Mouse (Mus musculus) c-Kit-positive CD71-positive TER-119-negative erythroid progenitor cells, embryonic 14.5 days (primary cell): ENCODE results near the gene Prl.
"Not testable (repeated sequence)": the region's sequence is repeated elsewhere in the genome, so short reads cannot be mapped to it uniquely, and the experiment has no call there.

ENCODE experiments used
- DNase-seq: peaks from one replicate; pipeline ENCODE4 v3.0.0-alpha.2; 2013; ENCODE audit warnings: low read depth

The Prl gene

DNA sequence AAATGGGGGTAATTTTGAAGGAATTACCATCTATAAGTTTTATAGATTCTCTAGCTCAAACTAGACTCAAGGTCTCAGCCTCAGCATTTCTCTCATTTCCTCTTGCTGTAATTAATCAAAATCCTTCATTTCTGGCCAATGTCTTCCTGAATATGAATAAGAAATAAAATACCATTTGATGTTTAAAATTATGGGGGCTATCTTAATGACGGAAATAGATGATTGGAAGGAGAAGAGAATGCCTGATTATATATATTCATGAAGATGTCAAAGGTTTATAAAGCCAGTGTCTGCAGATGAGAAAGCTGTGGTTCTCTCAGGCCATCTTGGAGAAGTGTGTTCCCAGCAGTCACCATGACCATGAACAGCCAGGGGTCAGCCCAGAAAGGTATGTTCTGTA lies at the start of gene Prl:
Gene Prl, plus strand, starts transcription at position 301 of the 400 bp plus-strand sequence.
- no peak for DNase-seq

DNA sequence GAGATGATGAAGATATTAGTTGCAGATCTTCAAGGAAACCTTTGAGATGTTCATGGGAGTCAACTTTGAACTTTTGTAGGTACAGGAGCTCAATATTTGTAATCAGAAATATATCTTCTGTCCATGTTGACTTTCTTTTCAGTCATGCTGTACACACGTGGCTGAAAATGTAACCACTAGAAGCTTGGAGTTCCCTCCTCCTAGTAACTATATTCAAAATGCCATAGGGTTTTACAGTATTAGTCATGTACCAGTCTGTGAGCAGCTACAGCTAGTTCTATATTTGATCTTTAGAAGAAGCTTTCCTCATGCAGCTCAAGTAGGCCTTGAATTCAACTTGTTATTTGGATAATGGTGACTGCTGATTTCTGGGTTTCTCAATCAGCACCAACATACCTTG lies 30.8 kb upstream of the Prl start:
- DNase-seq: no peak

DNA sequence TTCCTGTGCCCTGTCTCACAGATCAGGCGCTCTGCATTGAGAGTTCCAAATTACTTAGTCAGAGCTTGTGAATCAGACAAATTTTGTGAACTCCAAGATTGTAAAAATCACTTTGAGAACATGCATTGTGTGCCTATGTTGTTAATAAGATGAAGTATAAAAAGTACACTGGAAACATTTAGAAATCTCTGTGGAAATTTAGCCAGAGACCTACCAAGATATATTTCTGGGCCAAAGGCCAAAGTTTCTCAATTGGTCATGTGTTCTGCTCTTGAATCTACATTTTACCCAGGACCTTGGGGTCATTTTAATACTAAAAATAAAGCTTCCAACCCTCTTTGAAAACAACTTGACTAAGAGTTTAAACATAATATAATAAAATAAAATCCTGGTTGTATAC lies 30.0 kb upstream of the Prl start:
- no peak for DNase-seq

DNA sequence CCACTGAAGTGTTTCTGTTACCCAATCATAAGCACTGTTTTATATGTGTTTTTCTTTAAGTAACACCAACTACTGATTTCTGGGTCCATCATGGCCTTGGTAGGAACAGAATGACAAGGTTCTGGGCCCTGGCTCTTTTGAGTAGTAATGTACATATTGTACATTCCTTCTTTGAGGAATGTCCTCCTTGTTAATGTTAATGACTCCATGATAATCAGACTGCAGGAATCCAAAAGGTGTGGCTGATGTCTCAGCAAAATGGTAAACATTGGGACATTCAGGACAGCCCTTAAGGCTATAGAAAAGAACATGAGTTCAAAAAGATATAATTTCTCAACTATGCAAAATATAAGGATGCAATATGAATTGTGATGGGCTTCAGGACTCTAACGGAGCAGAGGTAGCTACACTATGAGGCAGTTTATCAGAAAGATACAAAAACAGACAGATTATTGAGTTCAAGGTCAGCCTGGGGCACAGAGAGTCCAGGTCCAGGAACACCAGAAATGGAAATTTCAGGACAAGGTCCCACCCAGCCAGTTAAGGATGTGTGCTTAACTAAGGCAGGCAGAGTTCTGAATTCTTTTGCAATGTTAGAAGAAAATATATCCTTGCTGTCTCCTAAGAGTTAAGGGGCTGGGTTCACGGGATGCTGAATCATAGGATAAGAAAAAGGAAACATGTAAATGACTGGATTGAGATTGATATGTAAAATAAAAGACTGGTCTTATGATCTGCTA lies 28.7 kb upstream of the Prl start:
- no peak for DNase-seq

DNA sequence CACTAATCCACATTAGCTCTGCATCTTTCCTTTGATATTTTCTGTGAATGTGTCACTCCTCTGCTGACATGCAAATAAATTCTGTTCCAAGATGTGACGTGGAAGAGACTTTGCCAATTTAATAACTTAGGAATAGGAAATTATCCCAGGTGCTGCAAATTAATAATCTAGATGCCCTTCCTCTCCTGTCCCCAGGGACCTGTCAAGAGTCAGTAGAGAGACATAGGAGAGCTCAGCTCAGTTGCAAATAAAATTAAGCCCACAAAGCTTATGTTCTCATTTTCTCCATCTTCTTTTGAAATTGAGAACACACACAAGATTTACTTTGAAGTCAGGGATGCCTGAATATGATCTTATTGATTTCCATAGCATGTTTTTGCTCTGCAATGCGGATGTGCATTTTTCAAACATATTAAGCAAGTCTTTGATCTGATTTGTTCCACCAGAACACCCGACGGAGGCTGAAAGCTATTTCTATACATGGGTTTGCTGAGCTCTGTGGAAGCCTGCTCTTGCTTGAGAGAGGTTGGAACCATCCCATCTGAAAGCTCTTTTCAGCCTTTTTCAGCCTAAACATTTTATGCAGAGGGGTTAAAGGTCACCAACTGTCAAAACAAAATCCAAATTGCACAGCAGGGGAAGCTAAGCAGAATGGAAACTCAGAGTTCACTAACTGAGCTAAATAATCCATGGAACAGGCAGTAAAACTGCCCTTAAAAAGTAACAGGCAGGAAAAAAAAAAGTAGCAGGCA lies 26.1 kb upstream of the Prl start:
- DNase-seq: no peak

DNA sequence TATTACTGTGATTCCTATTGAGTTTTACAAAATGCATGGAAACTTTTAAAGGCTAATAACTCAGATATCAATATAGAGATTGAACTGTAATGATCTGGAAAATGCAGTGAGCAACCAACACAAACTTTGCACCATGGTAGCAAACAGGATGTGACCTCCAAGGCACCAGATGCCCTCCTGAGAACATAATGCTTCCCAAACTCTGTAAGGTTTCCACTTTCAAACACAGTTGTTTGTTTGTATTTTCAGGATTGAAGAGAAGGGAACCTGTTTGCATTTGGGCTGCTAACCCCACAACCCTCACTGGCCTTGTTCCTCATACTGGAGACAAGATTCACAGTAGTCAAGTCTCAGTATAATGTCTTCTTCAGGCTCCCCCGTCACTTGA lies 25.5 kb upstream of the Prl start:
- no peak for DNase-seq

DNA sequence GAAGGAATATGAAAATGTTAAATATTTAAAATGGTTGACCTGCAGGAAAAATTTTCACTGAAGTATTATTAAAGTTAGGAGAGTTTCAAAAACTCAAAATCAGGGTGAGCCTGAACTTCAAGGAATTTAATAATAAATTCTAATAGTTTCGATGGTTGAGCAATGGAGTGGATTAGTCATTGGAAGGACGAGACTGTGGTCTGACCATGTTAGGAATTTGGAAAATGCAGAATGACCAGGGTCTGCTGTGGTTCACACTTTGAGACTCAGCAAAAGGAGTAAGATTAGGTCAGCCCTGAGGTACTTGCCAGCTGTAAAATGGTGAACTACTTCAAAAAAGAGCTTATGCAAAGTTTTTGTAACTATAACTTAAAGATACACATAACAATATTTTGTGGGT lies 24.4 kb upstream of the Prl start:
- no peak for DNase-seq

DNA sequence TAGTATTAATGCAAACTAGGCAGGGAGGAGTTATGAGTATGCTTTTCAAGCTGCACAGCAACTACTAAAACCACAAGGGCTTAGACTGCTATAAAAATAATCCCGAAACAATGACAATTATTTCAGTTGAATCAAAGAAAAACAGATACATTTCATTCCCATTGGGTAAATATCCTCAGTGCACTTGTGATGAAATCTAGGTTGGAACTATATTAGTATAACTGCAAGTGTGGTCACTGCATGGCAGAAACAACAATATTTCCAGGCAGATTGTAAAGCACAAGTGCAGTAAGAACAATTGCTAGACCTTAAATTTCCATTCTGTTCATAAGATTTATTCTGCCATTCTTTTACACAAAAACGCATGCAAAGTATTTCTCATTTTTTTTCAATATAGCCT lies 15.2 kb upstream of the Prl start:
- DNase-seq: no peak

DNA sequence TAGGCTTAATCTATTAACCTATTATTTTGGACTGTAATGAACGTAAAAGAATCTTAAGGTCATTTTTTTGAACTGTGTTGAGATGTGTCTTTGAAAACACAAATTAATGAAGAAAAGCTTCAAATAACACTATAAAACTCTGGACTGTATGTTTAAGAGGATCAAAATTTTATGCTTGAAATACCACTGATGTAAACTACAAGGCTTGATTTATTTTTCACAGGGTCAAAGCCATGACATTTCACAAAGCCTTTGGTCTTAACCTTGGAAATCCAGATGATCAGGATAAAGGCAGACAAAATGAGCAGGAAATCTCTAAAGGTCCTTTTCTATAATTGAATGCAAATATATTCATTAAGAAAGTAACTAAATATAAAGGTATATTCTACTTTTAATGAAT lies 14.0 kb upstream of the Prl start:
- no peak for DNase-seq

DNA sequence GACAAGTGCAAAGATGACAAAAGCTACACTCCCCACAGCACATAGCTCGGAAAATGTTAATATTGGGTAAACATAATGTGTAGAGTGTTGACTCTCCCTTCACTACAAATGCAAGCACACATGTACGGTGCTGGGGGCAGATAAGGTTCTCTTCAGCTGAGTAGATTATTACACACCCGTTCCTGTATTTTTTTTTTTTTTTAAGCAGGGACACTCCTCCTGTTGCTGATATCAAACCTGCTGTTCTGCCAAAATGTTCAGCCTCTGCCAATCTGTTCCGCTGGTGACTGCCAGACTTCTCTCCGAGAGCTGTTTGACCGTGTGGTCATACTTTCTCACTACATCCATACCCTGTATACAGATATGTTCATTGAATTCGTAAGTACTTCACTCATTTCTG lies 1.8 kb downstream of the Prl start:
- DNase-seq: no peak

DNA sequence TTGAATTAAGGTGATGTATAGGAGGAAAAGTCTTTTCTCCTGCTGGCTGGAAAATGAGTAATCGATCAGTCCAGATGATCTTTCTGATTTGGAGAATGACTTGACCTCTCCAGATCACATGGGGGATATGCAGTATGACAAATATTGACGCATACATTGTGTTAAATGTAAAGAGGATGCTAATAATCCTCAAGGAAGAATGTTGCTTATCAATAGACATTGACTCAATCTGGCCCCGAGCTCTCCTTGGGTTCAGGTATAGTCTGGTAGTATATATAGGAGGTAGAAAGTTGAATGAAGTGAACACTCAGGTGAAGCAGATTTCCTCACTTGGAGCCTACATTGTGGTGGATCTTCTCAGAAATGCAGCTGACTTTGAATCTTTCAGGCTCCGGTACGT lies 36.5 kb downstream of the Prl start, which contains the start of gene Prl3d1:
Gene Prl3d1, plus strand, starts transcription at position 301 of the 400 bp plus-strand sequence.
- DNase-seq: not testable (repeated sequence)
